Mouse (Mus musculus): ENCODE results near the gene Nrl.

Gene Nrl

DNA sequence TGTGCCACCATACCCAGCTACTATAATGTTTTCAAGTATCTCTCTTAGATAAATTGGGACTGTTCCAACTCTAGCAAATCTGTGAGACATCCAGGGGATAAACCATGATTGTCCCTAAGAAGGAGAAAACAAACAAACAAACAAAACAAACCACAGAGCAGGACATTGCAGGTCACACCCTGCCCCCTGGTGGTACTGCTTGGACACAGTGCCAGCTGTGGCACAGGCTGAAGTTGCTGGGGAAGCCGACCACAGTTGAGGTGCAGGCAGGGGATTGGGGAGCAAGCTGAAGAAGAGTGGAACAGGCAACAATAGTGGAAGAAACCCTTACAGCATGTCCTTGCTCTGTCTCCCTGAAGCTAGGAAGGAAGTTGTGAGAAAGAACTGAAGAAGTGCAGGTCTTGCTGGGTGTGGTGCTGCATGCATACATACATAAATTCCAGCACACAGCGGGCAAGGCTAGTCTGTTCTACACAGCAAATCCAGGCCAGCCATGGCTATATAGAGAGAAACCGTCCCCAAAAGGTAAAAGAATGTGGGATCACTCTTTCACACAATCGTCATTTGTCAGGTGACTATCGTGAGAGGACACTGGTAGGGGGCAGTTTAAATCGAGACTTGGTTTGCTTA is 11.4 kb upstream of the Nrl start:
- DNase-seq (ENCODE audit: low spot score) = peak; percentile 37

DNA sequence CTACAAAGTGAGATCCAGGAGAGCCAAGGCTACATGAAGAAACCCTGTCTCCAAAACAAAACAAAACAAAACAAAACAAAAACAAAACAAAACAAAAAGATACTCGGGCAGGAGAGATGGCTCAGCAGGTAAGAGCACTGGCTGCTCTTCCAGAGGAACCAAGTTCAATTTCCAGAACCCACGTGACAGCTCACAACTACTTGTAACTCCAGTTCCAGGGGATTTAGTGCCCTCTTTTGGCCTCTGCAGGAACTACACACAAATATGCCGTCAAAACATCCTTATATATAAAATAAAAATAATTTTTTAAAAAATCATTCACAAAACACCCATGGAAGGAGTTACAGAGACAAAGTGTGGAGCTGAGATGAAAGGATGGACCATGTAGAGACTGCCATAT is 3.2 kb upstream of the Nrl start:
- DNase-seq (ENCODE audit: low spot score) = no peak

DNA sequence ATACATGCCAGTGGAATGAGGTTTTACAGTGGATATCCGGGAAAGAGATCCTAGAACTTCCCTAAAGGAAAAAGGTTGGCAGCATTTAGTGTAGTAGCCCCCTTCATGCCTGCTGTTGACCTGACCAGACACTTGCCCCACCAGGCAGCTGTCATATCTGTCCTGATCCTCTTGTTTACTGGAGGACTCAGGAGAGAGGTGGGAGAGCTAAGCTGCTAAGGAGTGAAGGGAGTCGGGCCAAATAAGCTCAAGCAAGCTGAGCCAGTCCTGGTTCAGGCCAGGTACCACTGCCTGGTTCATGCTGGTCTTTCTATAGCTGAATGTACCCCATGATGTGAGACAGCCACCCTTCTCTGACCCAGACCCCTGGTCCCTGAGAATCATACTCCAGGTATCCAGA is 1.9 kb upstream of the Nrl start:
- no peak for DNase-seq (ENCODE audit: low spot score)

DNA sequence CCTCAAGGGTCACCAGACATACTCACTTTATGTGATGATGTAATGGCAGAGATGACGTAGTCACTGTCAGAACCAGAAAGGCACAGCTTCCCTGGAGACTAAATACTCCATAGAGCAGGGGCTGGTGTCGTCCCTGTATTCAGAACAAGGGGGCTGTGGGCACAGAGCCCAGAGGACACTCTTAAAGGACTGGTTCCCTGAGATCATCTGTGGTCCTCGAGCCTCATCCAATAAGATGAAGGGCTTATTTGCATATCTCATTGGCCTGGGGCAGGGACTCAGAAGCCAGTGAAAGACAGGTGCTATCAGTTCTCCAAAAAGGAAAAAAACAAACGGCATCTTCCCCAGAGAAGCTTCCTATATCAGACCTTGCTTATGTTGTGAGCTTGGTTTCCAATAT is 719 bp downstream of the Nrl start:
- DNase-seq (ENCODE audit: low spot score) = no peak

DNA sequence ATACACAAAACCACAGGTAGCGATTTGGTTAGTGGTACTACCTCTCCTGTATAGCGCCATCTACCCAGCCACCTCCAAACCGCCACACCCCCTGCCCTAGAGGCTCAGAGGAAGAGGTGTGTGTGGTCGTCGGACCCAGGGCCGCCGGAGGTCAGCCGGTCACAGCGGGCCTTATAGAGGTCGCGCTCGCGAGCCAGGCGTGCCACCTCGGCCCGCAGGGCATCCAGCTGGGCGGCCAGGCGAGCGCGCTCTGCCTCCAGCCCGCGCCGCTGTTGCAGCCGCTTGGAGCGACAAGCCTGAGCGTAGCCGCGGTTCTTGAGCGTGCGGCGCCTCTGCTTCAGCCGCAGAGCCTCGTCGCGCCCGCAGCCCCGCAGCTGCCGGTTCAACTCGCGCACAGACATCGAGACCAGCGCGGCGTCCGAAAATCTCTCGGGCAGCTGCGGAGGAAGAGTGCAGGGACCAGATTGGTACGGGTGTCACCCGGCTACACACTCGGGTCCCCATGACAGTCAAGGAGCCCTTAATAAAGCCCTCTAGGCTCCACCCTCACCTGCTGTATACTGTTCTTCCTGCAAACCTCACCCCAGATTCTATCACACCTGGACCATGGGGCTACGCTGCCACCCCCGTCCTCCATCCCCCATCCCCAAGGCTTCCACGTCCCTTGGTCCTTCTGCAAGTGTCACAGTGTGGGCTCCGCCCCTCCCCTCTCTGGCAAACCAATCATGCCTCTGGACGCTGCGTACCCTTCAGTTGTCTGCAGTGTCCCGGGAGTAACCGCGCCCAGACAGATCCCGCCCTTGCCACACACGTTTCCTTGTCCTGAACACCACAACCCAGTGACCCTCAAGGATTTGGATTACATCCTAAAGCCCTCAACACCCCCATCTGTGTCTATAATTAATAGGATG is 4.1 kb downstream of the Nrl start:
- DNase-seq (ENCODE audit: low spot score) = no peak

DNA sequence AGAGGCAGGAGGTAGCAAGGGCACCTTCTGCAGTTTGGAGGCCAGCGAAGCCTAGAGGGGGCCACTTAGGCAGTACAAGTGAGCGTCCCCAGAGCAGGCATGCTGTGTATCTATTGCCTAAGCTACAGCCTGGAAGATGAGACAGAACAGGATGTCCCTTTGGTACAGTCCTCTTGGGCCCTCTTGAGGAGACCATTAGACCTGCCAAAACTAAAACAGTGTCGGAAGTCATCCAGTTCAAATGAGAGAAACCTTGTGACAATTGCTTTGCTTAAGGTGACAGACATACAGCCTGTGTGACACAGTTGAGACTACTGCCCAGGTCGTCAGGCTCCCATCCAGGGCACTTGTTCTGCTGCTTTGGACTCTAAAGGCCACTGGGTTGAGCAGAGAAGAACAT is 5.2 kb downstream of the Nrl start:
- no peak for DNase-seq (ENCODE audit: low spot score)

DNA sequence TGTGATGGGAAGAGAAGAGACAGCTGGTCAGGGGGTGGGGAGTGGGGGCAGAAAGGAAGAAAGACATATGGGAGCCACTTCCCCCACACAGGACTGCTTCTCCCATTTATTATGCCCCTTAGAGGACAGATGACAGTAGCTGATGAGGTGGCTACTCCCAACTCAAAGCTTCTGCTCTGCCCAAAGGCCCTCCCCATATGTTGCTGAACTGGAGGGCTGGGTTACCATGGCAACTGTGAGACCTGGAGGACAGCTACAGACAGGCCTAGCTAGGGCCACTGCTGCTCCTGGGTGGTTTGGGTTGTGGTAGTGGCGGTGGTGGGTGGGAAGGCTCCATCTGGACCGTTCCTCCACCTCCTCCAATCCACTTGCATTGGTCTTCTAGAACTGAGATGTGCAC is 5.9 kb downstream of the Nrl start:
- DNase-seq (ENCODE audit: low spot score) = no peak

DNA sequence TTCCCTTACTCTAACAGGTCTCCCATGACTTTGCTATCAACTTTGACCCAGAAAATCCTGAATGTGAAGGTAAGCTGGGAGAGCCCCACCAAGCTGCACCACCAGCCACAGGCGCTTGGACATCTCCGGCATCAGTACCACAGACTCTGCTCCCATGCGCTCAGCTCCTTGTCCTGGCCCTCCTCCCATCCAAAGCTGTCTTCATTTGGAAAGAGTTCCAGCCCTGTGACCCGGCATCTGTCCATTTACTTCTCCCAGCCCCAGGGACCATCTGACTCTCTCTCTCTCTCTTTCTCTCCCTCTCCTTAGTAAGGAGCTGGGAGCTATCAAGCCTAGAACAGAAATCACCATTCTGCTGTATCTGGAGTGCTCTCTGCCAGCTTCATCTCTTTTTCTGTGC is 8.9 kb downstream of the Nrl start:
- no peak for DNase-seq (ENCODE audit: low spot score)

DNA sequence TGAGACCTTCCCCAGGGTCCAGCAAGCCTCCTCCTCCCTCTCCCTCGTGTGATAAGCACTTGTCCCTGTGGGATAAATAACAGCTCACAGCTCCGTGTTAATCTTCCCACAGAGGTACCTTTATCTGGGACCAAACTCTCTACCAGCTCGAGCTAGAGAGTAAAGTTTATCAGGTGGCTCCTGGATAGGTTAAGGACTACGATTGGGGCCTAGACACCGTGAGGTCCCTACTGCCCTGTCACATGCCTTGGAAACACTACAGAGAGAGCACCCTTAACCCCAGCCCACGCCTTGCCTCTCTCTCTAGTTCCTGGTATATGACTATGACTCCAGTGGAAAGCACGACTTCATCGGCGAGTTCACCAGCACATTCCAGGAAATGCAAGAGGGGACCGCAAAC is 10.9 kb downstream of the Nrl start:
- DNase-seq (ENCODE audit: low spot score) = no peak

DNA sequence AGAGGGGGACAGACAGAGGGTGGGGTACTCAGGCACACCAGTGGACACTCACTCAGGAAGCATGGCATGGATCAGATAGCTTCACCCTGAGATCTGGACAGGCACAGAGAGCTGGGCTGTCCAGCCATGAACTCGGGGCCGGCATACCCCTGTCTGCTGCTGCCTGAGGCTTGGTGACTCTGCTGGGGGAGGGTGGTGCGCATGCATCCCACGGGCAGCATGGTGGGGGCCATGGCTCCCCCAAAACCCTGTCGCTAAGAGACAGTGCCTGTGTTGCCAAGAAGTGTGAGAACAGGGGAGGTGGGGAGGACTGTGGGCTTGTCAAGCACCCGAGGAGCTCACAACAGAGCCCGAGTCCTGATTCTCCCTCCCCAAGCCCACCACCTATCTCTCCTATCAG is 13.7 kb downstream of the Nrl start:
- DNase-seq (ENCODE audit: low spot score) = no peak

DNA sequence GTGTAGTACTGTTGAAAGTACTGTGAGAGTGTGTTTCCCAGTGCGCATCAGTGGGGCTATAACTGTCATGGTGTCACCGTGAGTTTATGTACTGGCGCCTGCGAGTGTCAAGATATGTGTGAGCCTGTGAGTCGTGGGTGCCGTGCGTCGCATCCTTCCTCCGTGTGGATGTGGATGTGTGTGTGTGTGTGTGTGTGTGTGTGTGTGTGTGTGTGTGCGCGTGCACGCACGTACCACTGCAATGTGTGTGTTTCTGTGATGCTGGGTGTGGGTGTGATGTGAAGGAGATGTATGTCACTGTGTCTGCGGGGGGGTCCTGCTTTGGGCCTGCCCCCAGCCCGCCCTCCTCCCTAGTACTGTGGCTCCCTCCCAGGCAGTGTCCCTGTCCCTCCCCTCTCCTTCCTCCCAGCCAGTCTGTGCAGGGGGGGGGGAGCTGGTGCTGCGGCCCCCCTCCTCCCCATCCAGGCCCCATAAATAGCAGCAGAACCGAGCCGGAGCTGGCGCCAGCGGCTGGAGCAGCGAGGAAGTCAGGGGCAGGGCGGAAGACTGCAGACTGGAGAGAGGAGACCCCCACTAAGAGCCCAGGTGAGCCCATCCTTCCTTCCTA is 14.6 kb downstream of the Nrl start, which contains the start of gene Cpne6:
Gene Cpne6, plus strand, starts transcription at position 321 of the 607 bp plus-strand sequence.
- no peak for DNase-seq (ENCODE audit: low spot score)

DNA sequence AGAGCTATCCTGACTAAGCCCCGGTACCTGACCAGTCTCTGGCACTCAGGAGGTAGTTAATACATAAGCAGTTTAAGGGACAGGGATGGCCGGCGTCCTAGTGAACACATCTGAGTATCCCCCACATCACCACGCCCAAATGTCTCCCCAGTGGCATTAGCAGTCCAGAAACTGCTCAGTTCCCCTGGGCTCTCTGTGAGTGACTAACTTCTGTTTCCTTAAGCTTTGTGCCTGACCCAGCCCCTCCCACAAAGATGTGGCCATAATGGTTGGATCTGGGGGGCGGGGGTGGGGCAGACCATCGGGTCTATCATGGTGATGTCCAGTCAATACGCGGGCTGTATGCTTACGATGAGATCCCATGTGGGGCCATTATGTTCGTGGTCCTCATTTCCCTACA is 15.2 kb downstream of the Nrl start:
- DNase-seq (ENCODE audit: low spot score) = no peak

DNA sequence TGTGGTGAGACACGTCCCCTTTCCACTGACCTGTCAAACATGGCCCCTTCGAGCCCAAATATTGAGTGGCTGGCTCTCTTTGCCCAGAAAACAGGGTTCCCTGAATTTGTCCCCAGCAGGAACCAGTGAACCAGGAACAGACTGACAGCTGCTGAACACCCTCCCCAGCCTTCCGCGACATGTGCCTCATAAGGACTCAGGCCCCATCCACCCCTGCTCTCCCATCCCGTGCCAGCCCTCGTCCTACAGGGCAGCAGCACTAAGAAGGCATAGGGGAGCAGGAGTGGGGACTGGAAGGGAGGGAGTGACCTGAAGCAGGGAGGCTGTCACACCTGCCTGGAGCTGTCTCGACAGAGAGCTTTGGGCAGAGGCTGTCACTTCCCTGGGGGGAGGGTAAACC is 17.0 kb downstream of the Nrl start:
- no peak for DNase-seq (ENCODE audit: low spot score)

DNA sequence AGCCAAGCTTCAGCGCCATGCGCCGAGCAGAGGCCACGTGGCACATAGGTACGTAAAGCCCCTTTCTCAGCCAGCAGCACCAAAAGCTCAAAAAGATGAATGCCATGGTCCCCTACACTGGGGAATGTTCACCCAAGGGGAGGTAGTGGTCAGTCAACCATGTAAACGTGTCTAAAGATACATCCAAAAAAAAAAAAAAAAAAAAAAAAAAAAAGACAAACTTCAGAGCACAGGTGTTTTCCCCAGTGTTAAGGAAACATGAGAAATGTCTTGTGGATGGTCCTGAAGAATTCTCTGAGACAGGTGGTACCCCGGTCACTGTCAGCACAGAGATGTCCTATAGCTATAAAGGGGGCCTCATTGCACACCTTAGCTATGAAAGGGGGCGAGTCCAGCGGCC is 19.2 kb downstream of the Nrl start:
- no peak for DNase-seq (ENCODE audit: low spot score)

DNA sequence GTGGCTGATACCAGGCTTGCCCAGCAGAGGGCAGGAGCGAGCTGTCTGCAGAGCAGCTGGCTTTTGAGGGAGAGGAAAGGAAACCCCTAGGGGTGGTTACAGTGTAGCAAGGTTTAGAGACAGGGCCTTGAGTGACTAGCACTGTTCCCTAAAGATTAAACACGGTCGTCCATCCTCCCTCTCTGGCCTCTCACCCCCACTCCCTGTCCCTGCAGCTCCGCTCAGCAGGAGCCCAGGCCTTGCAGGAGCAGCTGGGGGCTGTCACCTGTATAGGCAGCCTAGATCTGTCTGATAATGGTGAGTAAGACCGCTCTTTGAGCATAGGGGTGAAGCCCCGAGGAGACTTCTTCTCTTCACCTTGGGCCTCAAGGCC is 27.3 kb downstream of the Nrl start:
- peak; percentile 87 for DNase-seq (ENCODE audit: low spot score)

DNA sequence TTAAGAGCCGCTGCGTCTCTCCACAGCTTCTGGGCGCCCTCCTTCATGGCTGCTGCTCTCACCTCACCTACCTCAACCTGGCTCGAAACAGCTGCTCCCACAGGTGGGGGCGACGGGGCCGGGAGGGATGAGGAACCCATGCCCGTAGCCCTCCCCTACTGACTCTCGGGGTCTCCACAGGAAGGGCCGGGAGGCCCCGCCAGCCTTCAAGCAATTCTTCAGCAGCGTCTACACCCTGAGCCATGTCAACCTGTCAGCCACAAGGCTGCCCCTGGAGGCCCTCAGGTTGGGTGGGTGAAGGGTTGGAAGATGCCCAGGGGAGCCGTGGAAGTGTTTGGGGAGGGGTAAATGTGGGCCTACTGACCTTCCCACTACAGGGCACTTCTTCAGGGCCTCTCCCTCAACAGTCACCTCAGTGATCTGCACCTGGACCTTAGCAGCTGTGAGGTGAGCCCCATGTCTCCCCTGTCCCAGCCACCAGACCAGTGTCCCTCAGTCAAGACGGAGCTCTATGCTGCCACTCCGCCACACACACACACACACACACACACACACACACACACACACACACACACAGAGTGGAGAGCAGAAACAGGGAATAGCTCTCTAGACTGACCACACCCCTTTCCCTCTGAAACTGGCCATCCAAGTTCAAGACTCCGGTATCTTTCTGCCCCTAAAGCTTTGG is 27.9 kb downstream of the Nrl start:
- DNase-seq (ENCODE audit: low spot score) = no peak

DNA sequence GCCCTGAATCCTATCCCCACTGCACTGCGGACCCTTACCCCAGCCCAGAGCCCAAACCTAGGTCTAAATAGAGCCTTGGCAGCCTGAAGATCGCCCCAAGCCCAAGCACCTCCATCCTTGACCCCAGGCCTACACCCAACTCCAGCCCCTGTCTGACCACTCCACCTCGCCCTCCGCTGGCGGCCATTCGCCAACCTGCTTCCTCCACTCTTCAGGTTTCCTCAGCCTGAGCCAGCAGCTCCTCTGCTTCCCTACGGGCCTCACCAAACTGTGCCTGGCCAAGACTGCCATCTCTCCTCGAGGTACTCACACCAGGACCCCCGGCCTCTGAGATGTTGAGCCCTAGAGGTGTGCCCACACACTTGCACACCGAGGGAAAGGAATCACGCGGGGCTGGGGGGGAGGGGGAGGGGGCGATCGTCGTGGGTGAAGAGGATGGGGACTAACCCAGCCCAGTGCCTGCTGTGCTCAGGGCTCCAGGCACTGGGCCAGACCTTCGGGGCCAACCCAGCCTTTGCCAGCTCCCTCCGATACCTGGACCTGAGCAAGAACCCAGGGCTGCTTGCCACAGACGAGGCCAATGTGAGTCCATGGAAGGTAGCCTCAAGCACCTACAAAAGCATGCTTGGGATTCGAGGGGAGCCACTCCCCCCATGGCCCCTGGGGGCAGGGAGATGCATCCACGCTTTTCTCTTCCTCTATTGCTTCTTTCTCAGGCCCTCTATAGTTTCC is 29.1 kb downstream of the Nrl start:
- no peak for DNase-seq (ENCODE audit: low spot score)

DNA sequence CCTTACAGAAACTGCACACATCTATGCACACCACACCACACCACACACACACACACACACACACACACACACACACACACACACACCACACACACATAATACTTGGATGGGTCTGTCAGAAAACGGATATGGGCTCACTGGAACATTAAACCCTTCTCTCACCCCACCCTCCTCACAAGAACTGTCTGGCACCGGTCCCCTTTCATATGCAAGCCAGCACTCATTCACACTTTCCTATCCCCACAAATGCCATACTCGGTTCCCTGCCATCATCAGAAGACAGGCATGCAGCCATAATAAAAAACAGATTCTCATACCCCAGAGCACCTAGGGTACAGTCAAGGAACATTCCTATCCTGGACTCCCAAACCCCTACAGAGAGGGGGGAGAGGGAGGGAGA is 32.7 kb downstream of the Nrl start:
- DNase-seq (ENCODE audit: low spot score) = no peak

DNA sequence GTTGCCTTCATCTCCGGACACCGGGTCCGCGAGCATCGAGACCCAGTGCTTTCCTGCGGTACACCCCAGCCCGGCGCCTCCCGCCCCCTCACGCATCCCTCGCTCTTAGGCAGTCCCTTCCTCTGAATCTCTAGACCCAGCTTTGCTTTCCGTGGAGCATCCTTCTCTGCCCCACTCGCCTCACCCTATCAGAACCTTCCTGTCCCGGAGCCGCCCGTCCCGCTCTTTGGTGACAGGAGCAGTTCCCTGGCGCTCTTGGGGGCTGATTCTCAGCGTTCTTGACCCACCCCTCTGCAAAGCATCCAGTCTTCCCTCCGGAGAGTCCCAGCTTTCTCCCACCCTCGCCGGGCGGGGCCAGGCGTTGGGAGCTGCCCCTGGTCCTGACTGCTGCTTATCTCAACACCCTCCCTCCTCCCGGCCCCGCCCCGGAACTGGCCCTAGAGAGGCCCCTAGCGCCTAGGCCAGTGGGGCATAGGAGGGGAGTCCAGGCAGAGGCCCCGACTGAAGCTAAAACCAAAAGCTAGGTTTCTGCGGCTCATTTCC is 33.4 kb downstream of the Nrl start:
- peak; percentile 78 for DNase-seq (ENCODE audit: low spot score)

DNA sequence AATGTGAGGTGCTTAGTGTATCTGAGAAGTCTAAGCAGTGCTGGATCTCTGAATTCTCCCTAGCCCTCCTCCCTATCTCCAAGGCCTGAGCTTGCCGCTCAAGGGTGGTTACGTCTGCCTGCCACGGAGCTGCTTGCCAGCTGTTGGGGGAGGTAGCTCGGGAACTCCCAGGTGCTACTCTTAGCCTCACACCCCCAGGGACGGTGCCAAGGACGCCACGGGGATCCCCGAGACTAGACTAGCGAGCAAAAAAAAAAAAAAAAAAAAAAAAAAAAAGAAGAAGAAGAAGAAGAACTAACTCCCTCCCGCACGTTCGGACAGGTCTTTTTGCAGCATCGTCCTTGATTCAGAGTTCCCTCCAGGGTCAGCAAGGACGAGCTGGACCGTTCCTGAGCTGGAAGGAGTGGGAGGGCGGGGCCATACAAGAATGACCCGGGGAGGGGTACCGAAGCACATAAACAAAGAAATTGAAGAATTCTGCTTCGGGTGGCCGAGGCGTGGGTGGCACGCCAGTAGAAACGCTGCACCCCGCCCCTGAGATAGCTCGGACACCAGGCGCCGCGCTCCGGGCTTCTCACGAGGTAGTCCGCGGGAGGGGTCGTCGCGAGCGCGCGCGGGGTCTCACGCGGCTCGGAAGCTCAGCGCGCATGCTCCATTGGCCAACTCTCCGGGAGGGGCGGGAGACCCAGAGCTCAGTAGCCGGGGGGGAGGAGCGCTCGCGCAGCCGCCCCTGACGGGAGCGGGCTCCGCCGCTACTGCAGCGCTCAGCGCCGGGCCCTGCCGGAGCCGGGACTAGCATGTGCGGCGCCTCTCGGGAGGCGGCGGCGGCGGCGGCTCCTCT is 34.2 kb downstream of the Nrl start, which contains the start of gene Carmil3:
Gene Carmil3, plus strand, starts transcription at position 291 of the 841 bp plus-strand sequence.
- peak; percentile 80 for DNase-seq (ENCODE audit: low spot score)

DNA sequence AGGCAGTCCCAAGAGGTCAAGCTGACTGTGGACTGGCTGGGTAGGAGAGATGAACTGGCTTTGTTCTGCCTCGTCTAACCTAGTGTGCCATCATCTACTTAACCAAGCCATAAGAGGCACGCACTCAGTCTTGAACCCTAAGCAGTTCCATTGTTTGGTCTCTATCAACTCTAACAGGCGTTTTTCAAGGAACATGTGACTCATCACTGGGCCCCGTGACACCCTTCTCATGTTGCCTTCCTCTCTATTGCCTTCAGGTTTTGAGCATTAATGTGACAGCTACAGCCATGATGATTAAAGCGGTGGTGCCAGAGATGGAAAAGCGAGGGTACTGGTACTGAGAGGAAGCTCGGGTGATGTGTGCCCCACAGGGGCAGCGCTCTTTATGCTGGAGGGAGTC is 37.9 kb downstream of the Nrl start:
- DNase-seq (ENCODE audit: low spot score) = no peak
